Mouse (Mus musculus): ENCODE results near the gene Acoxl.

DNA sequence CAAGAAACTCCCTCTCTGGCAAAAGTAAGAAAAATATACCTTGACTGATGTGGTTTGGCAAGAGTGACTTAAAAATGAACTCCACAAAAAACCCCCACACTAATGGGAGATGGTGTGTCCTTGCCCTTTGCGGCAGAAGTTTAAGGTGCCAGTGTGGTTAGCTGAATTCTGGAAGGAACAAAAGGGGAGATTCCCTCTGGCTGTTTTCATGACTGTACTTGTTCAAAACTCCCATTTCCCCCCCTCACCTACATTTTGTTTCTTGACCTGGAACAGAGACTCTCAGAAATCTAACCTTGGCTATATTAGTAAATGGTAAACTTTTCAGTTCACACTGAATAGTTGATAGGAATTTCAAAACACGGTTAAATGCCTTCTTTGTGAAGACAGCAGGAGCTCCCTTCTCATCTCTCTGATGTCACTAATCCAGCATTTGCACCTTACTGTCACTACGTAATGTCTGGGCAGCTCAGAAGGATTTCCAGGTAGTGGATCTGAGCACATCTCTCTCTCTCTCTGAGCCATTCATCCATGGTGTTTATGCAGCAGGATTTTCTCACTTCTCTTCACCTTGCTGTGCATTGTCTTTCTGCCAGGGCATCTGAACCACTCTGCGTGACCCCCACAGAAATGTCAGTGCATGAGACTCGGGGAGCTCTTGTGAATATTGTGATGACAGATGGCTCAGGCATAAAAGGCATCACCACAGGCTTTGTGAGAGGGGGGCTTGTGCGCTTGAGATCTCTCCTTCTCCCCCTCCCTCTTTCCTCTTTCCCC lies 91.5 kb downstream of the Acoxl start:
- TF ChIP-seq GATA1 (IDR thresholded peaks at IDR 0.05; ENCODE audit: low read length) (no peak), TAL1 (IDR thresholded peaks at IDR 0.05; ENCODE audit: low read length) (no peak)

Measured in erythroblast, embryonic 14.5 days (primary cell).